Mouse (Mus musculus): ENCODE measurements around the gene Actn4. TPM values are rescaled to one million over a fixed set of nuclear protein-coding genes. Genes with fewer than 3 reads are reported as not detected.

Gene Actn4
- total RNA-seq (2014; rRNA removed; ENCODE audit: low replicate concordance) (120 and 139 TPM in 2 replicates), polyA plus RNA-seq (2015; fragmentation: Nextera tagmentation; extraction: Ambion mirVana) (135 and 171 TPM in 2 replicates)

DNA sequence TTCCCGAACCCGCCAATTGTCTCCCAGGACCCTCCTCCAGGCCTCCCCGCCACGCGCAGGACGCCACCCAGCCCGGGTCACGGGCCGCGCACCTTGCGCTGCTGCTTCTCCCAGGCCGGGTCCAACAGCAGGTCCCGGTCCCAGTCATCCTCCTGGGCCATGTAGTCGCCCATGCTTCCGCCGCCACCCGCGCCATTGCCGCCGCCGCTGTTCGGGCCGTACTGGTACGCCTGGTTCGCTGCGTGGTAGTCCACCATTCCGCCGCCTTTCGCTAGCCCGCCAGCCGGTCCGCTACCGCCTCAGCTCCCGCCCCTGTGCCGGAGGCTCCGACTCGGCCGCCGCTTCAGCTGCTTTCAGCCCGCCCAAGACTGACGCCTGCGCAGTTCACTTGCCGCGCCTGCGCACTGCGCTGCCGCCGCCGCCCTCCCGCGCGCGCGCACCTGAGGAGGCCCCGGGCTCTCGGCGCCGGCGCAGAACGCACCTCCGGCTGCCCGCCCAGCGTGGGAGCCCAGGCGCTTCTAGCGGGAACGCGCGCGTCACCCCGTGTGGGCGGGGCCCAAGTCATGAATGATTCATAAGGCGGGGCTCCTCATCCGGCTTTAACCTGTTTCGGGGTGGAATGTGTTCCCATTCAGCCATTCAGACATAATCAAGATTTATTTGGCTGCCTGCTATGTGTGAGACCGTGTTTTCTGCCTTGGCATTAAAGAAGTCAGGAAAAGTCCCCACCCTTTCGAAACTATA, at the start of gene Actn4:
Actn4 (minus strand) TSS at position 414 of the 744 bp plus-strand sequence.
- Histone ChIP-seq H3K9ac (replicated peaks; ENCODE audit: low read depth, low read length) (peak within 1 kb of the TSS; percentile 93), H3K27me3 (ENCODE audit: control insufficient read depth, insufficient read depth, low read length) (no peaks in the 10 kb centered on the region), H3K36me3 (replicated peaks; ENCODE audit: control insufficient read depth, insufficient read depth, low read length) (no peaks in the 10 kb centered on the region), H3K4me2 (ENCODE audit: low read depth, low read length) (peak within 1 kb of the TSS; percentile 94), H3K9me3 (replicated peaks; ENCODE audit: control insufficient read depth, low read length) (no peaks in the 10 kb centered on the region), H3K27ac (ENCODE audit: low read depth) (peak within 1 kb of the TSS; percentile 89), H3K4me3 (ENCODE audit: low read depth, low read length) (peak within 1 kb of the TSS; percentile 89), H3K4me1 (ENCODE audit: control insufficient read depth, insufficient read depth) (peaks cover 35% of the 10 kb centered on the region)
- WGBS: under 1% methylated on average over 72 of the region's 76 CpGs
- DNase-seq (ENCODE audit: low spot score) (peak; percentile 97), ATAC-seq (ENCODE audit: insufficient read depth, low read depth) (peak; percentile 91)
- TF ChIP-seq EP300 (IDR thresholded peaks at IDR 0.05; ENCODE audit: low read depth): no peak
- no peak for TF ChIP-seq CTCF (IDR thresholded peaks at IDR 0.05; ENCODE audit: low read depth)

GRCm38 (mm10) chr7:29008714-29009113, 46.6 kb upstream of the Actn4 start:
- no peak for TF ChIP-seq EP300 (IDR thresholded peaks at IDR 0.05; ENCODE audit: low read depth)
- no peaks in the 10 kb centered on the region for H3K27me3 ChIP-seq (ENCODE audit: control insufficient read depth, insufficient read depth, low read length)
- H3K9ac ChIP-seq (replicated peaks; ENCODE audit: low read depth, low read length): no peak overlapping the region
- H3K4me1 ChIP-seq (ENCODE audit: control insufficient read depth, insufficient read depth): no peaks in the 10 kb centered on the region
- H3K27ac ChIP-seq (ENCODE audit: low read depth): no peak overlapping the region
- H3K36me3 ChIP-seq (replicated peaks; ENCODE audit: control insufficient read depth, insufficient read depth, low read length): no peaks in the 10 kb centered on the region
- 48% methylated on average over 9 of the region's 9 CpGs for WGBS
- H3K4me3 ChIP-seq (ENCODE audit: low read depth, low read length): no peak overlapping the region
- no peaks in the 10 kb centered on the region for H3K9me3 ChIP-seq (replicated peaks; ENCODE audit: control insufficient read depth, low read length)
- no peak for ATAC-seq (ENCODE audit: insufficient read depth, low read depth)
- no peak overlapping the region for H3K4me2 ChIP-seq (ENCODE audit: low read depth, low read length)
- DNase-seq (ENCODE audit: low spot score): no peak

- Histone ChIP-seq H3K27ac (ENCODE audit: low read depth) (no peak overlapping the region), H3K4me1 (ENCODE audit: control insufficient read depth, insufficient read depth) (no peaks in the 10 kb centered on the region), H3K9me3 (replicated peaks; ENCODE audit: control insufficient read depth, low read length) (no peaks in the 10 kb centered on the region), H3K9ac (replicated peaks; ENCODE audit: low read depth, low read length) (no peak overlapping the region), H3K4me3 (ENCODE audit: low read depth, low read length) (no peak overlapping the region), H3K27me3 (ENCODE audit: control insufficient read depth, insufficient read depth, low read length) (no peaks in the 10 kb centered on the region), H3K4me2 (ENCODE audit: low read depth, low read length) (no peak overlapping the region), H3K36me3 (replicated peaks; ENCODE audit: control insufficient read depth, insufficient read depth, low read length) (no peaks in the 10 kb centered on the region)
- DNase-seq (ENCODE audit: low spot score) (no peak), ATAC-seq (ENCODE audit: insufficient read depth, low read depth) (no peak)
- TF ChIP-seq CTCF (IDR thresholded peaks at IDR 0.05; ENCODE audit: low read depth) (no peak), EP300 (IDR thresholded peaks at IDR 0.05; ENCODE audit: low read depth) (no peak)
- WGBS: 94% methylated on average over 10 of the region's 10 CpGs
These were observed 46.0 kb upstream of the Actn4 start for GRCm38 (mm10) chr7:29008171-29008570.

- no peaks in the 10 kb centered on the region for H3K27me3 ChIP-seq (ENCODE audit: control insufficient read depth, insufficient read depth, low read length)
- H3K36me3 ChIP-seq (replicated peaks; ENCODE audit: control insufficient read depth, insufficient read depth, low read length): no peaks in the 10 kb centered on the region
- 61% methylated on average over 9 of the region's 9 CpGs for WGBS
- H3K4me2 ChIP-seq (ENCODE audit: low read depth, low read length): no peak overlapping the region
- TF ChIP-seq CTCF (IDR thresholded peaks at IDR 0.05; ENCODE audit: low read depth): no peak
- ATAC-seq (ENCODE audit: insufficient read depth, low read depth): no peak
- no peak overlapping the region for H3K27ac ChIP-seq (ENCODE audit: low read depth)
- H3K9ac ChIP-seq (replicated peaks; ENCODE audit: low read depth, low read length): no peak overlapping the region
- no peak overlapping the region for H3K4me3 ChIP-seq (ENCODE audit: low read depth, low read length)
- H3K9me3 ChIP-seq (replicated peaks; ENCODE audit: control insufficient read depth, low read length): no peaks in the 10 kb centered on the region
- no peak for DNase-seq (ENCODE audit: low spot score)
- no peaks in the 10 kb centered on the region for H3K4me1 ChIP-seq (ENCODE audit: control insufficient read depth, insufficient read depth)
These were observed 45.3 kb upstream of the Actn4 start for GRCm38 (mm10) chr7:29007224-29008101.

DNA sequence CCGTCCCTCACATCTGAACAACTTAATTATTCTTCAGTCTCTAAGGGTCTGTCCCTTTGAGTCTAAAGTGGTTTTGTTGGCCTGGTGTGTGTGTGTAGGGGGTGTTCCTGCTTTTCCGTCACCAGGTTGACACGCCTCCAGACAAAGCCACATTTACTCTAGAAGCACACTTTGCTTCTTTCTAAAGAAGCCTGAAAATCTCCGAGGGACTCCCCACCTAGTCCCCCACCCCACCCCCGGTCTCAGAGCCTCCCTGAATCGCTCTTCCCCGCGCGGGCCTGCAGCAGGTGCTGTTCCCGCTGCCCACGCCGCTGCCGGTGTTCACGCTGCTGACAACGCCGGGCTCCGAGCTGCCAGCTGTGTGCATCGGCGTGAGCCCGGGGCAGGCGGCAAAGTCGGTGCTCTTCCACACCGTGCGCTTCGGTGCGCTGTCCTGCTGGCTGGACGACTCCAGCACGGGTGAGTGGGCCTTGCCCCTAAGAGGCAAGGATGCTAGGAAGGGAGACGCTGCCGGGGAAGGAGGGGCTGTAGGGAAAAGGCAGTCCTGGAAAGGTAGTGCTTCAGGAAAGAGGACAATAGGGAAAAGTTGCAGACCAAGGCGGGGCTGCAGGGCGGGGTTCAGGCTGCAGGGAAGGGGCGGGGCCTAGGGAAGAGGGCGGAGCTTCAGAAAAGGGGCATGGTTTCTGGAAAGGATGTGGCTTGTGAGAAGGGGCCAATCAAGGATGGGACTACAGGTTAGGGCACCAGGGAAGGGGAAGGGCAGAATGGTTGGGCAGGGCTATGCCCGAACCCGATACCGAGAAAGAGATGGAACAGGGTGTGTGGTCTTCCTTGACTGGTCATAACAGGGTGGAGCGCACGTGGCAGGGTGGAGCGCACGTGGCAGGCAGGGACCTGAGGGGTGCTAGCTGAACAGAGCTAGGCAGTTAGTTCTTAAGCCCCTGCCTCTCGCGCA, 38.8 kb upstream of the Actn4 start:
- no peak overlapping the region for H3K27ac ChIP-seq (ENCODE audit: low read depth)

More for the DNA sequence above, 38.8 kb upstream of the Actn4 start:
- no peak for TF ChIP-seq CTCF (IDR thresholded peaks at IDR 0.05; ENCODE audit: low read depth)
- TF ChIP-seq EP300 (IDR thresholded peaks at IDR 0.05; ENCODE audit: low read depth): no peak
- WGBS: 10% methylated on average over 43 of the region's 43 CpGs
- Histone ChIP-seq H3K9ac (replicated peaks; ENCODE audit: low read depth, low read length) (peak overlapping the region; percentile 31), H3K4me2 (ENCODE audit: low read depth, low read length) (peak overlapping the region; percentile 66), H3K4me1 (ENCODE audit: control insufficient read depth, insufficient read depth) (no peaks in the 10 kb centered on the region), H3K27me3 (ENCODE audit: control insufficient read depth, insufficient read depth, low read length) (peaks cover 19% of the 10 kb centered on the region), H3K9me3 (replicated peaks; ENCODE audit: control insufficient read depth, low read length) (no peaks in the 10 kb centered on the region), H3K4me3 (ENCODE audit: low read depth, low read length) (peak overlapping the region; percentile 42), H3K36me3 (replicated peaks; ENCODE audit: control insufficient read depth, insufficient read depth, low read length) (no peaks in the 10 kb centered on the region)
- ATAC-seq (ENCODE audit: insufficient read depth, low read depth) (peak; percentile 67), DNase-seq (ENCODE audit: low spot score) (peak; percentile 19)

Measured in heart, postnatal 0 days (tissue).